In genomic region chr13:41899837-41900463, GRCm38 (mm10) we compare ENCODE assay signal across 15 mouse cellular contexts. TPM values are rescaled to one million over a fixed set of nuclear protein-coding genes. Genes with fewer than 3 reads are reported as not detected.
"Had no signal": no experiment of that assay in that cellular context is flagged by ENCODE, and none has a peak within 500 bp of the region (broad histone marks: within the 10 kb centered on the region; RNA-seq: fewer than 3 reads in every experiment).

No protein-coding gene starts in this region.

- H3K36me3 ChIP-seq: limb, embryonic 15.5 days; midbrain, embryonic 12.5 days; neural tube, embryonic 13.5 days; stomach, embryonic 15.5 days had no signal

- H3K27me3 ChIP-seq: limb, embryonic 15.5 days; midbrain, embryonic 12.5 days; neural tube, embryonic 13.5 days; stomach, embryonic 15.5 days had no signal

- H3K9me3 ChIP-seq: limb, embryonic 15.5 days; midbrain, embryonic 12.5 days; neural tube, embryonic 13.5 days; stomach, embryonic 15.5 days had no signal

- ATAC-seq: midbrain, embryonic 16.5 days had no signal

- H3K27ac ChIP-seq: left cerebral cortex, adult 2 months; limb, embryonic 15.5 days; liver, embryonic 14.5 days; midbrain, embryonic 12.5 days; neural tube, embryonic 13.5 days; stomach, embryonic 15.5 days had no signal

- H3K4me1 ChIP-seq: limb, embryonic 15.5 days; midbrain, embryonic 12.5 days; neural tube, embryonic 13.5 days; stomach, embryonic 15.5 days had no signal

- H3K9ac ChIP-seq: limb, embryonic 15.5 days; liver, embryonic 14.5 days; midbrain, embryonic 12.5 days; neural tube, embryonic 13.5 days; stomach, embryonic 15.5 days had no signal

- H3K4me2 ChIP-seq: limb, embryonic 15.5 days; midbrain, embryonic 12.5 days; neural tube, embryonic 13.5 days; stomach, embryonic 15.5 days had no signal

- DNase-seq: kidney, adult 18-20 months; kidney, postnatal 14 days; retina, postnatal 1 day; right cerebral cortex, postnatal 4 days; spleen, adult 18-20 months; thymus, adult 2 months; thymus, postnatal 25 days had no signal

- H3K4me3 ChIP-seq: left cerebral cortex, adult 2 months; limb, embryonic 15.5 days; midbrain, embryonic 12.5 days; neural tube, embryonic 13.5 days; stomach, embryonic 15.5 days had no signal

RNA-seq across cellular contexts. Expression of gene Adtrp, which starts 52.5 kb away (rescaled TPM):
- polyA plus RNA-seq: limb, embryonic 11.5 days; midbrain, embryonic 12.5 days; midbrain, embryonic 16.5 days had no signal
